Mouse (Mus musculus) liver, postnatal 0 days (tissue): Measurements from ENCODE around the gene Aatk. TPM values are rescaled to one million over a fixed set of nuclear protein-coding genes. Genes with fewer than 3 reads are reported as not detected.

ENCODE experiments used
- ATAC-seq: fragments of 200-750 bp; cut with Nextera tagmentation; 2 replicates; pipeline ENCODE4 v1.8.0; 2017; ENCODE audit warnings: mild to moderate bottlenecking, moderate library complexity
- DNase-seq: peaks from one replicate; pipeline ENCODE4 v3.0.0-alpha.2; 2016
- H3K27ac ChIP-seq: fragments of 300-500 bp; sonication (generic); 2 replicates; pipeline ENCODE4 v1.5.1; 2014; ENCODE audit warnings: antibody characterized with exemption, moderate library complexity, mild to moderate bottlenecking, low read depth
- H3K27me3 ChIP-seq: fragments of 300-500 bp; sonication (generic); 2 replicates; pipeline ENCODE4 v1.6.1; 2014; ENCODE audit warnings: low read length, control low read depth, mixed read lengths; ENCODE audit not compliant: insufficient read depth
- H3K36me3 ChIP-seq: fragments of 300-500 bp; sonication (generic); replicated peaks from 2 replicates; pipeline ENCODE4 v1.6.1; 2014; ENCODE audit warnings: mild to moderate bottlenecking, control low read depth, low read length, moderate library complexity, mixed read lengths; ENCODE audit not compliant: insufficient read depth
- H3K4me1 ChIP-seq: fragments of 300-500 bp; sonication (generic); 2 replicates; pipeline ENCODE4 v1.6.1; 2014; ENCODE audit warnings: antibody characterized with exemption, mild to moderate bottlenecking, control low read depth; ENCODE audit not compliant: insufficient read depth
- H3K4me2 ChIP-seq: fragments of 300-500 bp; sonication (generic); 2 replicates; pipeline ENCODE4 v1.6.1; 2014; ENCODE audit warnings: low read depth, mild to moderate bottlenecking, low read length, moderate library complexity, mixed read lengths
- H3K4me3 ChIP-seq: fragments of 300-500 bp; sonication (generic); 2 replicates; pipeline ENCODE4 v1.5.1; 2014; ENCODE audit warnings: low read depth, low read length
- H3K9ac ChIP-seq: fragments of 300-500 bp; sonication (generic); replicated peaks from 2 replicates; pipeline ENCODE4 v1.6.1; 2014; ENCODE audit warnings: mild to moderate bottlenecking, moderate library complexity
- H3K9me3 ChIP-seq: fragments of 300-500 bp; sonication (generic); 2 replicates; pipeline ENCODE4 v1.6.1; 2016; ENCODE audit warnings: mild to moderate bottlenecking, control low read depth, low read length, mixed read lengths
- CTCF ChIP-seq: sonication (generic); IDR thresholded peaks from 2 replicates; pipeline ENCODE4 v1.5.1; 2016; ENCODE audit warnings: antibody characterized with exemption, low read depth
- EP300 ChIP-seq: IDR thresholded peaks from 2 replicates; pipeline ENCODE4 v1.6.1; 2016; ENCODE audit warnings: antibody characterized with exemption, low read depth, mild to moderate bottlenecking
- WGBS: fragments of 180-500 bp; shearing (Covaris S2); extraction: QIAGEN DNeasy Blood & Tissue Kit; methylation state at CpG from one replicate; pipeline ENCODE4 v1.1.7; 2014; ENCODE audit not compliant: insufficient replicate concordance; 5-methylcytosine and 5-hydroxymethylcytosine counted together
- polyA plus RNA-seq: library from polyadenylated mRNA; unstranded; fragments of >200 nt; fragmentation: Nextera tagmentation; extraction: Ambion mirVana; gene quantifications from 2 replicates; pipeline ENCODE4 v1.2.1, GENCODE M21; 2015

Aatk gene
- polyA plus RNA-seq, 1 experiment from 2014 or later = 0.89 TPM

DNA sequence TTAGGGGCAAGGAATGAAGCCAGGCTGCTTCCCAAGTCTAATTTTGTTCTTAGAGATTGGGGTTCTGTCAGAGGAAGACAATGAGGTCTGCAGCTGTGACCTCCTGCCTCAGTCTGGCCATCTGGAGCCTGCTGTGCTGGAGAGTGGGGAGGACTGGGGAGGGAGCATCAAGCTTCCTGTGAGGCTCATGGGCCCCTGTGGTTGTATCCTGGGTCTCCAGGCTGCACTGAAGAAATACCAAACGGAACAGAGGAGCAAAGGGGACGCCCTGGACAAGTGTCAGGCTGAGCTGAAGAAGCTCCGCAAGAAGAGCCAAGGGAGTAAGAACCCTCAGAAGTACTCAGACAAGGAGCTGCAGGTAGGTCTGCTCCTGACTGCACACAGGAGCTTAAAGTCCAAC is 65.2 kb downstream of the Aatk start:
- WGBS = 47% methylated on average over 3 of the region's 3 CpGs
- no peak for ATAC-seq

DNA sequence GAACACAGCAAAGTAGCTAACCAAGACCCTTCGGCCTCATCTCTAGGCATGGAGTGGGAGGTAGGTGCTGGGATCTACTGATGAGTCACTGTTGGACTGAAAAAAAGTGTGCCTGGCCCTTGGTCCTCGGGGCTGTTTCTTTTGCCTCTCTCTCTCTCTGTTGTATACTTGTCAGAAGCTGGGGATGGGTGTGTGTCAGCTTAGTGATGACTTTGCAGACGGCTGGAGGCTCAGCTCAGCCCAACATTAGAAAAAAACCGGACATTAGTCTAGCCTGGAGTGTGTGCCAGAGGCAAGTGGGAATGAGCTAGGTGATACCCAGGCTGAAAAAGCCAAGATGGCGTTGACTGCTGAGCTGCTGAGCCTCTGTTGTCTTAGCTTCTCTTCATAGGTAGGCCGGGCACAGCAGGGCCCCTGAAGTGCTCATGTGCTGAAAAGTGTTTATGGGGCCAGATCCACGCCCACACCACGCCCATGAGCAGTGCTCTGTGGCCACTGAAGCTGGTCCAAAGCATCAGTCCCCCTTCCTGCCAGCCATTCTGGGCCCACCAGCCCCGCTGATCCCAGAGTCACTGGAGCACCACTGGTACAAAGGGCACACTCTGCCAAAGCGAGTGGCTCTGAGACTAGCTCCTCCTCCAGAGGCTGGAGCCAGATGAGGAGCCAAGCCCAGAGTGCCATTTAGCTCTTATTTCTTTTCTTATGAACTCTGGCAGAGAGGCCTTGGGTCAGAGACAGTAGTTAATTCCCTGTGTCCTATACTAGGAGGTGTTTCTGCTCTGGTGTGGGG is 67.2 kb downstream of the Aatk start:
- Histone ChIP-seq H3K36me3 (peaks cover 9% of the 10 kb centered on the region; the same call in 1 of the 2 replicates), H3K4me3 (no peak overlapping the region), H3K9ac (no peak overlapping the region), H3K9me3 (no peaks in the 10 kb centered on the region), H3K27ac (no peak overlapping the region), H3K27me3 (no peaks in the 10 kb centered on the region), H3K4me1 (peaks cover 7% of the 10 kb centered on the region; the same call in 1 of the 2 replicates), H3K4me2 (no peak overlapping the region)
- no peak for DNase-seq
- WGBS = 68% methylated on average over 10 of the region's 10 CpGs
- TF ChIP-seq EP300 (no peak), CTCF (no peak)
- ATAC-seq = no peak

More for the DNA sequence above, 65.2 kb downstream of the Aatk start:
- H3K27ac ChIP-seq = no peak overlapping the region
- no peak for TF ChIP-seq CTCF
- TF ChIP-seq EP300 = no peak
- no peak overlapping the region for H3K4me2 ChIP-seq
- no peak overlapping the region for H3K9ac ChIP-seq
- no peaks in the 10 kb centered on the region for H3K27me3 ChIP-seq
- peaks cover 15% of the 10 kb centered on the region for H3K4me1 ChIP-seq
- DNase-seq = no peak
- H3K36me3 ChIP-seq = peaks cover 9% of the 10 kb centered on the region; the same call in 1 of the 2 replicates
- no peaks in the 10 kb centered on the region for H3K9me3 ChIP-seq
- H3K4me3 ChIP-seq = no peak overlapping the region

DNA sequence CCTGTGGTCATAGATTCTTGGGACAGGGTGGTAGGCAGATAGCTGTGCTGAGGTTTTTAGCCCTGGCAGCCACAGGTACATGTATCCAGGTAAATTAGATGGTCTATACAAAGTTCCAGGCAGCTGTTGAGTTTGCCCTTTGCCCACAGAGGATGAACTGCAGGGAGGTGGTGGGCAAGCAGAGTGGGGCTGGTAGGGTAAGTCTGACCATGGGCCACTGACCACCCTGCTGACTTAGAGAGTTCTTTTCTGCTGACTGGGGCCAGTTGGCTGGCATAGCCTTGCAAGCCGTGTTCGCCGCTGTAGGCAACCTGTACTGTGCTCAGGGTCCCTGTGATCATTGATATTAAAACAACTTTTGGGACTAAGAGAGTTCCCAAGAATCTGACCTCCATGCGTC is 68.3 kb downstream of the Aatk start:
- no peaks in the 10 kb centered on the region for H3K9me3 ChIP-seq
- H3K4me1 ChIP-seq = 0 out of 2 replicates have a peak, but pooled peaks cover 5% of the 10 kb centered on the region
- H3K9ac ChIP-seq = no peak overlapping the region
- peaks cover 4% of the 10 kb centered on the region; the same call in 1 of the 2 replicates for H3K36me3 ChIP-seq
- H3K4me3 ChIP-seq = no peak overlapping the region
- no peaks in the 10 kb centered on the region for H3K27me3 ChIP-seq
- DNase-seq (no peak), ATAC-seq (no peak)
- no peak overlapping the region for H3K27ac ChIP-seq
- TF ChIP-seq EP300 (no peak), CTCF (no peak)
- H3K4me2 ChIP-seq = no peak overlapping the region
- WGBS = 90% methylated on average over 4 of the region's 4 CpGs

- Histone ChIP-seq H3K4me1 (0 out of 2 replicates have a peak, but pooled peaks cover 5% of the 10 kb centered on the region), H3K27me3 (no peaks in the 10 kb centered on the region), H3K9ac (no peak overlapping the region), H3K4me2 (no peak overlapping the region), H3K36me3 (no peaks in the 10 kb centered on the region; the same call in 1 of the 2 replicates), H3K27ac (no peak overlapping the region), H3K4me3 (no peak overlapping the region), H3K9me3 (no peaks in the 10 kb centered on the region)
- WGBS = 68% methylated on average over 8 of the region's 8 CpGs
- no peak for TF ChIP-seq EP300
- TF ChIP-seq CTCF = no peak
- ATAC-seq (peak; percentile 16; the same call in 1 of the 2 replicates), DNase-seq (no peak)
Measured at GRCm38 (mm10) chr11:119975739-119976501, 71.0 kb downstream of the Aatk start.

DNA sequence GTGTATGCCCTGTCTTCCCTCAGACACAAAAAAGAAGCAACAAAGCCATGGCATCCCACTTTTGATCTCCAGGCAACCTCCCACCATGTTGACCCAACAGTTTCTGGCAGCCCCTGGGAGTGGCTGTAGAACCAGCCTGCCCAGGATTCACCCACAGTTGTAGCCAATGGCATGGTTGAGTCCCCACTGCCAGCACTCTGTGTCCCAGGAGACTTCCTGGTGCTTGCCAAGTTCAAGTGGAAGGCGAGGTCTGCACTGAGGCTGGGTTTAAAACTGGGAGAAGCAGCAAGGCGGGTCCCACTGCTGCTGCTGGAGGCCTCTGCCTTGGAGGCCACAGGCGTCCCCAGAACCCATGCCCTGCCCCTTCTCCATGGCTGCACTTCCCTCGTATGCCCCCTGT is 73.2 kb downstream of the Aatk start:
- ATAC-seq (no peak), DNase-seq (no peak)
- no peak overlapping the region for H3K4me3 ChIP-seq
- H3K9ac ChIP-seq = no peak overlapping the region
- TF ChIP-seq EP300 = no peak
- TF ChIP-seq CTCF = no peak
- 82% methylated on average over 4 of the region's 4 CpGs for WGBS
- H3K4me2 ChIP-seq = no peak overlapping the region
- peaks cover 7% of the 10 kb centered on the region for H3K36me3 ChIP-seq
- no peaks in the 10 kb centered on the region for H3K27me3 ChIP-seq
- 0 out of 2 replicates have a peak, but pooled peaks cover 16% of the 10 kb centered on the region for H3K4me1 ChIP-seq
- H3K27ac ChIP-seq = no peak overlapping the region
- H3K9me3 ChIP-seq = no peaks in the 10 kb centered on the region
